Mouse (Mus musculus): ENCODE results near the gene Kcnh3.

DNA sequence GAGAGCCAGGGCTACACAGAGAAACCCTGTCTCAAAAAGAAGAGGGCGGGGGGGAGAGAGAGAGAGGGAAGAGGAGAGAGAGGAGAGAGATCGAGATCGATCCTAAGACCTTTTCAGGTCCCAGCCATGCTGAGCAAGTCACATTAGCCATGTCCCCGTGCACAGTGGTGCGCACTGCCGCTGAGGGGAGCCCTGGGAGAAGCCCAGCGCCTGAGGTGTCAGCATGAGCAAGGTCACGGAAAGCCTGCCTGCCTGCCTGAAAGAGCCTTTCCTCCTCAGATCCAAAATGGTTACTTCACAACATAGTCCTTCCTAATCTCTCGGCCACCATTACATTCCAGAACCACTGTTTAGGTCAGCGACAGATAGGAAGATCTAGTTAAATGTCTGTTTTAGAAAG is 30.3 kb upstream of the Kcnh3 start:
- TF ChIP-seq POLR2A (IDR thresholded peaks at IDR 0.05; ENCODE audit: low read depth, low read length) (no peak), CTCF (conservative IDR thresholded peaks at IDR 0.05; ENCODE audit: insufficient read depth, insufficient read length, low read depth, low read length) (no peak)

Measured in kidney, adult 2 months (tissue).